Mouse (Mus musculus) splenic B cell, adult 2 months (primary cell): ENCODE measurements around the gene Epha4.

ENCODE experiments used
- DNase-seq: peaks from one replicate; pipeline ENCODE4 v3.0.0-alpha.2; 2011; ENCODE audit warnings: low read depth, low spot score
- H3K27me3 ChIP-seq: 2 replicates; pipeline ENCODE4 v1.6.1; 2012; ENCODE audit warnings: mild to moderate bottlenecking, low read length, moderate library complexity, mixed read lengths; ENCODE audit not compliant: control insufficient read depth, poor library complexity, insufficient read depth, severe bottlenecking
- H3K36me3 ChIP-seq: 2 replicates; pipeline ENCODE4 v1.6.1; 2012; ENCODE audit warnings: mild to moderate bottlenecking, low read length, moderate library complexity, mixed read lengths; ENCODE audit not compliant: control insufficient read depth, poor library complexity, insufficient read depth, severe bottlenecking

Gene Epha4

GRCm38 (mm10) chr1:77429174-77429573 lies 85.7 kb downstream of the Epha4 start:
- Histone ChIP-seq H3K36me3 (no peaks in the 10 kb centered on the region), H3K27me3 (no peaks in the 10 kb centered on the region)
- DNase-seq, result no peak

- H3K36me3 ChIP-seq, result no peaks in the 10 kb centered on the region
- H3K27me3 ChIP-seq, result no peaks in the 10 kb centered on the region
- DNase-seq, result no peak
Measured at GRCm38 (mm10) chr1:77426956-77427355, 87.9 kb downstream of the Epha4 start.

DNA sequence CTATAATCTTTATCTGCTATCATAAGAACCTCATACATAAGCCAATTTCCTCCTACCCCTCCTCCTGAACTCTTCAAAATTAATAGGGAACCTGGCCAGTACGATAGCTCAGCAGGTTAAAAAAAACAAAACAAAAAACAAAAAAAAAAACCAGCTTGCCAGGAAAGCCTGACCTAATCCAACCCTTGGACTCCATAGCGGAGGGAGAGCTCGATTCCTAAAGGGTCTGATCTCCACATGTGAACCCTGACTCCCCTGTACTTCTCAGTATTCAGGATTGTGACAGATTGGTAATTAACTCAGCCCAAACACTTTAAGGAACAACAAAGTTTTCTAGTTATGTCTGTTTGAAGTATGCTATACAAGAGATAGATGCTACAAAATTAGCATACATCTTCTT lies 89.7 kb downstream of the Epha4 start:
- no peaks in the 10 kb centered on the region for H3K36me3 ChIP-seq
- no peak for DNase-seq

DNA sequence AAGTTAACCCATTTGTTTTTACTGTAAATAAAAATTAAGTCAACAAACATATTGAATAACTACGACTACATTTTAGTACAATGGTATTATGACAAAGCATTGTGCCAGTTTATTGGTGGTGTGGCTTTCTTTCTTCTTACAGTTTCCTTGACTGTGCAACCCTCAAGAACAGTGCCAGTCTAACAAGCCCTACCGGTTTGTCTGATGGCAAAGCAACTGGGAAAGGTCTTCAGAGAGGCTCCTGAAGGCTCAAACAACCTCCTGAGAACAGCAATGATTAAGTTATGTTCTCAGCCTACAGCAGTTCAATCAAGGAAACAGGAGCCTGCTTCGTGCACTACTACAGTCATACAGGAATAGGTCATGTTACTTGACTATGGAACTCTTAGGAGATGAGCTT lies 93.8 kb downstream of the Epha4 start:
- DNase-seq, result no peak
- Histone ChIP-seq H3K27me3 (no peaks in the 10 kb centered on the region), H3K36me3 (no peaks in the 10 kb centered on the region)

More for the DNA sequence above, 89.7 kb downstream of the Epha4 start:
- H3K27me3 ChIP-seq, result no peaks in the 10 kb centered on the region

GRCm38 (mm10) chr1:77420348-77420747 lies 94.5 kb downstream of the Epha4 start:
- Histone ChIP-seq H3K36me3 (no peaks in the 10 kb centered on the region), H3K27me3 (no peaks in the 10 kb centered on the region)
- no peak for DNase-seq

GRCm38 (mm10) chr1:77416872-77417271 lies 98.0 kb downstream of the Epha4 start:
- Histone ChIP-seq H3K27me3 (no peaks in the 10 kb centered on the region), H3K36me3 (no peaks in the 10 kb centered on the region)
- DNase-seq, result no peak

GRCm38 (mm10) chr1:77412871-77413669 lies 101.8 kb downstream of the Epha4 start:
- H3K36me3 ChIP-seq, result no peaks in the 10 kb centered on the region
- H3K27me3 ChIP-seq, result no peaks in the 10 kb centered on the region
- DNase-seq, result no peak

- Histone ChIP-seq H3K27me3 (no peaks in the 10 kb centered on the region), H3K36me3 (no peaks in the 10 kb centered on the region)
- DNase-seq, result no peak
Measured at GRCm38 (mm10) chr1:77412285-77412684, 102.6 kb downstream of the Epha4 start.

DNA sequence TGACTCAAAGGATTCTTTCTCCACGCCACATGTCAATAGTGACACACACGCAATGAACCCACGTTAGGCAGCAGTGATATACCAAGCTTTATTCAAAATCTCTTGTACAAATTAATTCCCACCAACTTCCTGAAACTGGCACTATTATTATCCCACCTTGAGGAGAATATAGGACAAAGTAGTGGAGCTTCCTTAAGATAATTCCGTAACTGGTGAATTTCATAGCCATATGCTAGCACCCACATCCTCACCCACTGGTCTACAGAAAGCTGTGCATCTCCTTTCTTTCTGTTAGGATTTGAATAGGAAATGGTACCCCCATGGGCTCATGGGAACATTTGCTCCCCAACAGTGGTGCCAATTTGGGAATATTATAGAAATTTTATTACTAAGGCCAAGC lies 103.7 kb downstream of the Epha4 start:
- H3K27me3 ChIP-seq, result no peaks in the 10 kb centered on the region
- DNase-seq, result no peak
- H3K36me3 ChIP-seq, result no peaks in the 10 kb centered on the region

GRCm38 (mm10) chr1:77410716-77411115 lies 104.2 kb downstream of the Epha4 start:
- Histone ChIP-seq H3K27me3 (no peaks in the 10 kb centered on the region), H3K36me3 (no peaks in the 10 kb centered on the region)
- no peak for DNase-seq

GRCm38 (mm10) chr1:77410153-77410552 lies 104.7 kb downstream of the Epha4 start:
- Histone ChIP-seq H3K27me3 (no peaks in the 10 kb centered on the region), H3K36me3 (no peaks in the 10 kb centered on the region)
- no peak for DNase-seq

DNA sequence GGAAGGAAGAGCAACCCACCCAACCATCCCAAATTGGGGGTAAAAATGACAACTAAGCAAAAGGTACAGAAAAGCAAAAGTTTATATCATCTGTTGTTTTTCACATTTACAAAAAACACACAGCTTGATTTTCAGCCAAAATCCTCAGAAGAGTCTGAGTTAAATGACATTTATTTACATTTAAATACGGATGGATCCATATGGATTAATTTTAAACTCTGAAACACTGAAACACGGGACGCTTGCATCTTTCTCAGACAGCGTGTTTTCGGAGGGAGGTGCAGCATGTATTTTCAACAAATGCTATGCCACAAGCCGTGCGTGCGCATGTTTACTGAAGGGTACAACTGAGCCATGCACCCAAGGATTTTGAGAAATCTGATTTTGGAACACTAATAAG lies 105.4 kb downstream of the Epha4 start:
- no peaks in the 10 kb centered on the region for H3K27me3 ChIP-seq
- no peak for DNase-seq
- no peaks in the 10 kb centered on the region for H3K36me3 ChIP-seq

- H3K27me3 ChIP-seq, result no peaks in the 10 kb centered on the region
- DNase-seq, result no peak
- no peaks in the 10 kb centered on the region for H3K36me3 ChIP-seq
Measured at GRCm38 (mm10) chr1:77407417-77407816, 107.5 kb downstream of the Epha4 start.

GRCm38 (mm10) chr1:77406631-77407030 lies 108.3 kb downstream of the Epha4 start:
- no peaks in the 10 kb centered on the region for H3K27me3 ChIP-seq
- DNase-seq, result no peak
- H3K36me3 ChIP-seq, result no peaks in the 10 kb centered on the region

DNA sequence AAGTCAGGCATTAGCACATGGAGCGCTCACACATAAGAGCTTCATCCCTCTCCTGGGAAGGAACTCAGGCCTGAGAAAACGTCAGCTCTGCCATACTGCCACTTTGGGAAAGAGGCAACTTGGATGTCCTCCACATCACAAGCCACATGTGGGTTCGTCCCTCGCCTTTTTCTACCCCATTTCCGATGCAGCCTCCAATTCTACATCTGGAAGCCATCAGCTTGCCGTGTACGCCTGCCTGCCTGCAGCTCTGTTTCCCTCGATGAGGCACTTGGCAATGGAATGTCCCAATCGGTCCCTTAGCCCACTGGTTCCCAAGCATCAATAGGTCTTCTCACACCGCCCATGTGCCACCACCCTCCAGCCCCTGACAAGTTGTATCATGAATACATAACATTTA lies 110.4 kb downstream of the Epha4 start:
- H3K36me3 ChIP-seq, result no peaks in the 10 kb centered on the region
- no peak for DNase-seq
- no peaks in the 10 kb centered on the region for H3K27me3 ChIP-seq

DNA sequence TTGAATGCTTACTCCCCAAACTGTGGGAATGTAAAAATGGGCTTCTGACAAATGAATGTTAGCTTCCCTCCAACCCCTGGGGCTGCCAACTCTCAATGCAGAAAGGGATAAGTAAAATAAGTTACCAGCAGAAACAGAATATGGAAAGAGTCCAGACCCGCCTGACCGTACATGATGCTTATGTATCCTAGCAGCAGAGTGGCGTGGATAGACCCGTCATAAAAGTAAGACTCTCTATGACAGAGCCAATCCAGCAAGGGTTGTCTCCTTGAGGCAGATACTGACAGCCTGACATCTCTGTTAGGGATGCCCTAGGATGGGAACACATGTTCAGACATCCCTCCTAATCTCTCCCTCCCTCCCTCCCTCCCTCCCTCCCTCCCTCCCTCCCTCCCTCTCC lies 111.9 kb downstream of the Epha4 start:
- no peaks in the 10 kb centered on the region for H3K27me3 ChIP-seq
- DNase-seq, result no peak
- no peaks in the 10 kb centered on the region for H3K36me3 ChIP-seq
